8 mouse cellular contexts compared by ENCODE assay signal in the genomic region with DNA sequence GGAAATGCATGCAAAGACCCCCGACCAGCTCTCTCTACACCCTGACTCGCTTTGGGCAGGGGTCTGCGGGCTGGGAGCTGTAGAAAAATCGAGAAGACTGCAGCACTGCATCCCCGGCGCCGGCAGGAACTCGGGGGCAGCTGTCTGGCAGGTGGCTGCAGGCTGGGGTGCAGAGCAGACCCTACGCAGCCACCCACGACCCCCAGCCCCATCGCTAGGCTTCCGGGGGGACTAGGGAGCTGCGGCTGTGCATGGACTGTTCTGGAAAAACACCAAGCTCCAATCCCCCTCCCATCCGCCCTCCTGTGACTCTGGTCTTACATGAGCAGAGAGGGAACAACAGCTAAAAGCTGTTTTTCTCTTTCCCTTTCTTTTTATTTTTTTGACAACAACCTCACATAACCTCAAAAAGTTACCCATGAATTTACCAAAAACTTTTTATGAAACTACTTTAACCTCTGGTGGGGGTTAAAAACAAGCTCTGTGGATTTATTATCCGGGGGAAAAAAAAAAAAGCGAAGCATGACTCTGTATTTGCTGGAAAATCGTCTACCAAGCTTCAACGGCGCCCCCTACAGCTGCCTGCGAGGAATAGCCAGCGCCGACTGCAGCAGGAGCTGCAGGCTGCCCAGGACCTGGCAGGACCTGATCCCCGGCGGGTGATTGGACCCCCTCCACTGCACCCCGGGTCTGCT. TPM values are rescaled to one million over a fixed set of nuclear protein-coding genes. Genes with fewer than 3 reads are reported as not detected.
DNase-seq lines count a peak whose midpoint lies in the region; ATAC-seq and TF ChIP-seq lines count a peak whose summit lies in the region.

No protein-coding gene starts in this region.

- no peaks in the 10 kb centered on the region for H3K9me3 ChIP-seq in heart, embryonic 11.5 days (replicated peaks; ENCODE audit: control insufficient read depth, low read length)
- H3K9me3 ChIP-seq in kidney, embryonic 16.5 days (ENCODE audit: low read length), result no peaks in the 10 kb centered on the region

- no peak for TF ChIP-seq POLR2A in brain, embryonic 14.5 days (IDR thresholded peaks at IDR 0.05; ENCODE audit: borderline replicate concordance, extremely low read depth, insufficient read depth, insufficient read length, poor library complexity, severe bottlenecking)
- no peak for TF ChIP-seq POLR2A in liver, adult 2 months (IDR thresholded peaks at IDR 0.05; ENCODE audit: extremely low read depth, insufficient read depth, low read length)

- H3K9ac ChIP-seq in heart, embryonic 11.5 days (ENCODE audit: low read depth, low read length), result peak overlapping the region; percentile 69
- peak overlapping the region; percentile 65 for H3K9ac ChIP-seq in kidney, embryonic 16.5 days (replicated peaks; ENCODE audit: low read length)
- peak overlapping the region; percentile 49 for H3K9ac ChIP-seq in liver, adult 2 months (ENCODE audit: low read depth, low read length)

- H3K4me2 ChIP-seq in heart, embryonic 11.5 days, result peak overlapping the region; percentile 98
- peak overlapping the region; percentile 97 for H3K4me2 ChIP-seq in kidney, embryonic 16.5 days (replicated peaks; ENCODE audit: low read depth, low read length)

- H3K36me3 ChIP-seq in heart, embryonic 11.5 days (ENCODE audit: control insufficient read depth, insufficient read depth, low read length), result no peaks in the 10 kb centered on the region
- no peaks in the 10 kb centered on the region for H3K36me3 ChIP-seq in kidney, embryonic 16.5 days (ENCODE audit: insufficient read depth, low read length)
- H3K36me3 ChIP-seq in liver, adult 2 months (ENCODE audit: control insufficient read depth, insufficient read depth, low read length), result no peaks in the 10 kb centered on the region

- peak; percentile 73 for ATAC-seq in erythroblast, adult 5-6 weeks (replicated peaks; ENCODE audit: low FRiP score, poor library complexity, severe bottlenecking)
- ATAC-seq in heart, embryonic 11.5 days (replicated peaks; ENCODE audit: insufficient number of reproducible peaks, low FRiP score, low TSS enrichment), result peak; percentile 40
- ATAC-seq in kidney, embryonic 16.5 days (ENCODE audit: low FRiP score, low TSS enrichment), result peak; percentile 87
- ATAC-seq in monocyte, adult 5-6 weeks (replicated peaks; ENCODE audit: insufficient number of reproducible peaks, low FRiP score, low TSS enrichment, poor library complexity, severe bottlenecking), result 0 out of 2 replicates have a peak, but pooled peaks have one; percentile 53

- H3K4me1 ChIP-seq in heart, embryonic 11.5 days (ENCODE audit: control insufficient read depth, insufficient read depth, low read length), result peaks cover 7% of the 10 kb centered on the region
- peaks cover 12% of the 10 kb centered on the region; the same call in 1 of the 2 replicates for H3K4me1 ChIP-seq in kidney, embryonic 16.5 days (ENCODE audit: insufficient read depth, low read length)
- H3K4me1 ChIP-seq in liver, adult 2 months (ENCODE audit: control insufficient read depth, insufficient read depth, low read length), result peaks cover 2% of the 10 kb centered on the region; the same call in 1 of the 2 replicates

- no peak overlapping the region for H3K27ac ChIP-seq in heart, embryonic 11.5 days (ENCODE audit: low read depth, low read length)
- H3K27ac ChIP-seq in kidney, embryonic 16.5 days (ENCODE audit: low read length), result peak overlapping the region; percentile 66
- H3K27ac ChIP-seq in liver, adult 2 months (replicated peaks; ENCODE audit: insufficient read depth, low read depth, low read length), result no peak overlapping the region

- peak; percentile 90 for TF ChIP-seq CTCF in brain, embryonic 14.5 days (IDR thresholded peaks at IDR 0.05; ENCODE audit: borderline replicate concordance, extremely low read depth, insufficient read depth, insufficient read length)
- TF ChIP-seq CTCF in liver, adult 2 months (IDR thresholded peaks at IDR 0.05; ENCODE audit: low read depth, low read length), result peak; percentile 88

- H3K4me3 ChIP-seq in heart, embryonic 11.5 days (ENCODE audit: low read depth, low read length), result peak overlapping the region; percentile 55
- H3K4me3 ChIP-seq in kidney, embryonic 16.5 days (ENCODE audit: low read length), result peak overlapping the region; percentile 52
- peak overlapping the region; percentile 50 for H3K4me3 ChIP-seq in liver, adult 2 months (ENCODE audit: insufficient read depth, low read depth, low read length)

- WGBS in heart, embryonic 11.5 days (ENCODE audit: insufficient replicate concordance), result 1% methylated on average over 25 of the region's 25 CpGs
- WGBS in kidney, embryonic 16.5 days, result under 1% methylated on average over 25 of the region's 25 CpGs
- WGBS in liver, adult 2 months, result under 1% methylated on average over 25 of the region's 25 CpGs

- H3K27me3 ChIP-seq in heart, embryonic 11.5 days (ENCODE audit: control insufficient read depth, insufficient read depth, low read length), result peaks cover 17% of the 10 kb centered on the region
- H3K27me3 ChIP-seq in kidney, embryonic 16.5 days (ENCODE audit: insufficient read depth, low read length), result 0 out of 2 replicates have a peak, but pooled peaks cover 2% of the 10 kb centered on the region
- no peaks in the 10 kb centered on the region; the same call in 1 of the 2 replicates for H3K27me3 ChIP-seq in liver, adult 2 months (ENCODE audit: control insufficient read depth, insufficient read depth, low read length)

- DNase-seq in B cell, adult 2 months, result peak; percentile 81 to 83
- peak; percentile 97 for DNase-seq in brain, embryonic 14.5 days (ENCODE audit: low read depth)
- DNase-seq in liver, adult 2 months (ENCODE audit: extremely low read depth, low read depth, low spot score), result peak; percentile 59
- peak; percentile 69 to 73 for DNase-seq in spleen, postnatal 36 days (ENCODE audit: low spot score in 2 of 2)

- no peaks in the 10 kb centered on the region for H3K79me2 ChIP-seq in liver, adult 2 months (ENCODE audit: control insufficient read depth, insufficient read depth, low read length)

RNA-seq across cellular contexts. Expression of gene Zfp831, which starts 30.4 kb away (rescaled TPM):
- 0.01 TPM in 2 replicates for polyA plus RNA-seq in brain, embryonic 14.5 days (2012; rRNA removed)
- 0.58 and 1.7 TPM in 2 replicates for total RNA-seq in erythroblast, adult 5-6 weeks (2015; ENCODE audit: low replicate concordance)
- total RNA-seq in erythroblast, adult 5-6 weeks (2017; ENCODE audit: low replicate concordance), result 0.42 and 1.1 TPM in 2 replicates
- polyA plus RNA-seq in heart, embryonic 11.5 days (2014; fragmentation: Nextera tagmentation; extraction: Ambion mirVana), result not detected in 2 replicates
- polyA plus RNA-seq in kidney, embryonic 16.5 days (2015; fragmentation: Nextera tagmentation; extraction: Ambion mirVana), result 0.02 TPM in 1 of 2 replicates, not detected in the other
- total RNA-seq in liver, adult 2 months (2014; rRNA removed), result 0.09 and 0.13 TPM in 2 replicates
- 0.04 and 0.06 TPM in 2 replicates for polyA plus RNA-seq in liver, adult 2 months (2012; rRNA removed)
- total RNA-seq in monocyte, adult 5-6 weeks (2017), result 8.4 to 20.3 TPM (median 8.5 TPM) in 3 replicates
